Mouse (Mus musculus) limb, embryonic 12.5 days (tissue): ENCODE data around the gene Kiss1r. TPM values are rescaled to one million over a fixed set of nuclear protein-coding genes. Genes with fewer than 3 reads are reported as not detected.
A peak's percentile ranks its signal among the peaks of the same experiment; 100 is the strongest.

Experiments
- ATAC-seq: fragments of 200-750 bp; cut with Nextera tagmentation; 2 replicates; pipeline ENCODE4 v1.8.0; 2017; ENCODE audit warnings: low read depth, moderate TSS enrichment; ENCODE audit not compliant: insufficient number of reproducible peaks, insufficient read depth, low FRiP score, low TSS enrichment
- H3K27ac ChIP-seq: fragments of 300-500 bp; sonication (generic); 2 replicates; pipeline ENCODE4 v1.5.1; 2016; ENCODE audit warnings: mild to moderate bottlenecking, moderate library complexity
- H3K27me3 ChIP-seq: fragments of 300-500 bp; sonication (generic); 2 replicates; pipeline ENCODE4 v1.6.1; 2016; ENCODE audit warnings: mild to moderate bottlenecking, moderate library complexity
- H3K36me3 ChIP-seq: fragments of 300-500 bp; sonication (generic); 2 replicates; pipeline ENCODE4 v1.6.1; 2016; ENCODE audit warnings: mild to moderate bottlenecking, moderate library complexity
- H3K4me1 ChIP-seq: fragments of 300-500 bp; sonication (generic); replicated peaks from 2 replicates; pipeline ENCODE4 v1.6.1; 2016
- H3K4me2 ChIP-seq: fragments of 300-500 bp; sonication (generic); 2 replicates; pipeline ENCODE4 v1.6.1; 2016; ENCODE audit warnings: mild to moderate bottlenecking, moderate library complexity
- H3K4me3 ChIP-seq: fragments of 300-500 bp; sonication (generic); replicated peaks from 2 replicates; pipeline ENCODE4 v1.5.1; 2016; ENCODE audit warnings: mild to moderate bottlenecking
- H3K9ac ChIP-seq: fragments of 300-500 bp; sonication (generic); replicated peaks from 2 replicates; pipeline ENCODE4 v1.6.1; 2016; ENCODE audit warnings: mild to moderate bottlenecking, moderate library complexity
- H3K9me3 ChIP-seq: fragments of 300-500 bp; sonication (generic); 2 replicates; pipeline ENCODE4 v1.6.1; 2016; ENCODE audit warnings: mild to moderate bottlenecking, moderate library complexity
- WGBS: fragments of 180-500 bp; shearing (Covaris S2); methylation state at CpG from one replicate; pipeline ENCODE4 v1.1.7; 2016; 5-methylcytosine and 5-hydroxymethylcytosine counted together
- polyA plus RNA-seq: library from polyadenylated mRNA; unstranded; fragments of >200 nt; fragmentation: Nextera tagmentation; extraction: Ambion mirVana; gene quantifications from 2 replicates; pipeline ENCODE4 v1.2.1, GENCODE M21; 2016

The Kiss1r gene
- polyA plus RNA-seq: 1.1 and 1.2 TPM in 2 replicates

GRCm38 (mm10) chr10:79916808-79917531, at the start of gene Kiss1r:
TSS of gene Kiss1r (plus strand) at chr10:79916971.
- H3K36me3 ChIP-seq: peaks cover 12% of the 10 kb centered on the region
- peaks cover 48% of the 10 kb centered on the region for H3K27me3 ChIP-seq
- 3% methylated on average over 42 of the region's 42 CpGs for WGBS
- H3K9ac ChIP-seq: peak within 1 kb of the TSS; percentile 95
- peak within 1 kb of the TSS; percentile 68 for H3K27ac ChIP-seq
- H3K4me3 ChIP-seq: peak within 1 kb of the TSS; percentile 82
- no peaks in the 10 kb centered on the region for H3K9me3 ChIP-seq
- peak within 1 kb of the TSS; percentile 95 for H3K4me2 ChIP-seq
- ATAC-seq: peak; percentile 82
- peaks cover 61% of the 10 kb centered on the region for H3K4me1 ChIP-seq

GRCm38 (mm10) chr10:79871845-79872244, 44.9 kb upstream of the Kiss1r start:
- Histone ChIP-seq H3K4me1 (peaks cover 32% of the 10 kb centered on the region), H3K27me3 (no peaks in the 10 kb centered on the region), H3K9ac (no peak overlapping the region), H3K4me3 (no peak overlapping the region), H3K4me2 (peak overlapping the region; percentile 8; the same call in 1 of the 2 replicates), H3K9me3 (no peaks in the 10 kb centered on the region), H3K27ac (no peak overlapping the region), H3K36me3 (peaks cover 43% of the 10 kb centered on the region)
- WGBS: 93% methylated on average over 8 of the region's 8 CpGs
- ATAC-seq: no peak

- H3K4me1 ChIP-seq: peaks cover 25% of the 10 kb centered on the region
- ATAC-seq: no peak
- no peaks in the 10 kb centered on the region for H3K9me3 ChIP-seq
- no peak overlapping the region for H3K27ac ChIP-seq
- H3K36me3 ChIP-seq: peaks cover 35% of the 10 kb centered on the region
- peak overlapping the region; percentile 67 for H3K4me2 ChIP-seq
- H3K27me3 ChIP-seq: no peaks in the 10 kb centered on the region
- H3K4me3 ChIP-seq: peak overlapping the region; percentile 74
- 44% methylated on average over 3 of the region's 3 CpGs for WGBS
- peak overlapping the region; percentile 94 for H3K9ac ChIP-seq
These were observed 43.9 kb upstream of the Kiss1r start for GRCm38 (mm10) chr10:79872862-79873261.

- Histone ChIP-seq H3K36me3 (peaks cover 33% of the 10 kb centered on the region), H3K27ac (peak overlapping the region; percentile 90; the same call in 1 of the 2 replicates), H3K4me2 (peak overlapping the region; percentile 67), H3K4me3 (peak overlapping the region; percentile 74), H3K9me3 (no peaks in the 10 kb centered on the region), H3K4me1 (peaks cover 25% of the 10 kb centered on the region), H3K9ac (peak overlapping the region; percentile 94), H3K27me3 (no peaks in the 10 kb centered on the region)
- no peak for ATAC-seq
- 11% methylated on average over 6 of the region's 6 CpGs for WGBS
These were observed 43.5 kb upstream of the Kiss1r start for GRCm38 (mm10) chr10:79873313-79873712.

DNA sequence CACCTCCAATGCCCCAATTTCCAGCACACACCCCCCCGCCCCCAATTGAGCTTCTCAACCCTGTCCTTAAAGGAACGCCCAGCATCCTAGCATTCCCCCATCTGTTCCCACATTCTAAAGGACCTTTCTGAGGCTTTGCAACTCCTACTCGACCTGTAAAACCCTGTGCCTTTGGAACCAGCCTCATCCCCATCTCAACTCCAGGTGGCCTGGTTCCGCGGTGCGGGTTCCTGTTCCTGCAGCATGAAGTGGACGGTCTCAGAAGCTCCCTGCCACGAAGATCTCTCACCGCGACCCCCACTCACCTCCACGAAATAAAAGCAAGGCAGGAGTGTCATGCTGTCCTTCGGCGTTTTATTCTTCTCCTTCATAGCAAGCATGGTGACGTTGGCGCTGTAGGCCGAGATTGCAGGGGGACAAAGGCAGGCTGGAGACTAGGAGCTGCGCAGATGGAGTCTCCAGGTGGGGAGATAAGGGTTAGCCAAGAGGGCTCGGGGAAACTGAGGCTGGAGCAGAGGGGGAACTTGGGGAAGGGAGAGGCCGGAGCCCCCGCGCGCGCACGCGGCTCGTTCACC, 43.0 kb upstream of the Kiss1r start:
- Histone ChIP-seq H3K4me3 (peak overlapping the region; percentile 74), H3K27ac (peak overlapping the region; percentile 90), H3K4me1 (peaks cover 25% of the 10 kb centered on the region), H3K9me3 (no peaks in the 10 kb centered on the region), H3K27me3 (no peaks in the 10 kb centered on the region), H3K36me3 (peaks cover 30% of the 10 kb centered on the region), H3K9ac (peak overlapping the region; percentile 94), H3K4me2 (peak overlapping the region; percentile 67)
- no peak for ATAC-seq
- 2% methylated on average over 26 of the region's 26 CpGs for WGBS

DNA sequence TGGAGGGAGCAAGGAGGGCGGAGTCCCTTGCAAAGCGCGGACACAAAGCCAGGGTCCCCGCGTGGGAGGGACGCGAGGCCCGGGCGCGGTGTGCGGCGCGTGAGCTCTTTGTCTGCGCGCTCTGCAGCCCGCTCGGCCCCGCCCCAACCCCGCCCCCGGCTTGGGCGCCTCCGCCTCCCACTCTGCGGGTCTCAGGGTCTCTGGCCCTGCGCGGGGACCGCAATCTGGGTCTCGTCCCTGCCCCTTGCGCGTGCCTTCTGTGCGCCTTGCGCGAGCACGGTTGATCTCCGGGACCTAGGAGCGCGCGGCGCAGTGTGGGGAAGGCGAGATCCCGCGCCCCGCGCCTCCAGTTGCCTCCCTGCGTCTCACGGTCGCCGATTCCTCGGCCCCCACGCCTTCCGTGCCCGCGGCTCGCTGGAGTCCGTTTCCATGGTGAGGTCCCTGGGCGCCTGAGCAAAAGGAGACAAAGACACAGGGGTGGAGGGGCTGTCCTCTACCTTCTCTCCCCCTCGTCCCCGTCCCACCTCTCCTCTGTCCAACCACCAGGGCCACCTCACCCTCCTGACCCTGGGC, 42.4 kb upstream of the Kiss1r start, which contains the start of the genes Prtn3 and Plppr3:
Gene Prtn3, plus strand, starts transcription at position 187 of the 573 bp plus-strand sequence.
Gene Plppr3, minus strand, starts transcription at position 345 of the 573 bp plus-strand sequence.
- peaks cover 25% of the 10 kb centered on the region for H3K4me1 ChIP-seq
- WGBS: under 1% methylated on average over 47 of the region's 57 CpGs

GRCm38 (mm10) chr10:79877174-79877573, 39.6 kb upstream of the Kiss1r start:
- Histone ChIP-seq H3K4me3 (no peak overlapping the region), H3K36me3 (no peaks in the 10 kb centered on the region; the same call in 1 of the 2 replicates), H3K9ac (no peak overlapping the region), H3K4me1 (peaks cover 40% of the 10 kb centered on the region), H3K27me3 (peaks cover 18% of the 10 kb centered on the region), H3K4me2 (no peak overlapping the region), H3K9me3 (no peaks in the 10 kb centered on the region), H3K27ac (no peak overlapping the region)
- WGBS: 47% methylated on average over 1 of the region's 1 CpGs
- ATAC-seq: no peak

More for the DNA sequence above, 42.4 kb upstream of the Kiss1r start, which contains the start of the genes Prtn3 and Plppr3:
- Histone ChIP-seq H3K9ac (peak within 1 kb of the TSS; percentile 94), H3K4me2 (peak within 1 kb of the TSS; percentile 67), H3K4me3 (peak within 1 kb of the TSS; percentile 74), H3K27me3 (no peaks in the 10 kb centered on the region), H3K27ac (peak within 1 kb of the TSS; percentile 90), H3K36me3 (peaks cover 25% of the 10 kb centered on the region), H3K9me3 (no peaks in the 10 kb centered on the region)
- ATAC-seq: peak; percentile 82

DNA sequence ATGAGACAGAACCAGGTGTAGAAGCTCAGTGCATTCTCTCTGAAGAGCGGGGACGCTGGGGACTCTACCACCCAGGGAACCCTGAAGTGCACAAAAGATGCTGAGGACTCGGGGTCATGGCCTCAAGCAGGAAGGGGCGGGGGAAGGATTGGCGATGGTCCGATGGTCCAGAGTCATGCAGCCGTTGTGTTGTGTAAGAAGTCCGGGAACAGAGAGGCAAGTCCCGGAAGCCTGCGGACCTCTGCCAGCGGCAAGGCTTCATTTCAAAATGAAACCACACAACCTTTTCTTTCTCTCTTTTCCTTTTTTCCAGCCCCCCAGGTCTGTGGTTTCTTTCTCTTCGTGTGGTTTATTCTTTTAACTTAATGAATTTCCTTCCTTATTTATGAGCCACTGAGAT, 39.0 kb upstream of the Kiss1r start:
- H3K9ac ChIP-seq: no peak overlapping the region
- H3K27me3 ChIP-seq: peaks cover 24% of the 10 kb centered on the region
- ATAC-seq: no peak
- WGBS: 59% methylated on average over 12 of the region's 12 CpGs
- peaks cover 40% of the 10 kb centered on the region for H3K4me1 ChIP-seq
- no peaks in the 10 kb centered on the region for H3K9me3 ChIP-seq
- H3K27ac ChIP-seq: no peak overlapping the region
- H3K4me3 ChIP-seq: no peak overlapping the region
- H3K4me2 ChIP-seq: no peak overlapping the region
- H3K36me3 ChIP-seq: no peaks in the 10 kb centered on the region

DNA sequence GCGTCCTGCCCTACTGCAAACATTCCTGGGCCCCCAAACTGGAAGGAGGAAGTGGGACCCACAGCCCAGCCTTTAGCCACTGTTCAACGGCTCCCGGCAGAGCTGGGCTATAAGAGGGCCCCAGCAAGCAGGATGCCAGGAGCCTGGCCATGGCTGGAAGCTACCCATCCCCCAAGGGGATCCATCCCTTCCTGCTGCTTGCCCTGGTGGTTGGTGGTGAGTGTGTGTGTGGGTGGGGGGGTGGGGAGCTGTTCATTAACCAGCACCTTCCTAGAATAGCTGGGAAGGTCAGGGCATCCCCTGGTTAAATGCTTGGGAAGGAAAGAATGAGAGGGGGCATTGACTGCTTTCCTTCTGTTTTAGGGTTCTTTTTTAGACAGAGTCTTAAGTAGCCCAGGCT, 37.2 kb upstream of the Kiss1r start:
- 36% methylated on average over 3 of the region's 3 CpGs for WGBS

DNA sequence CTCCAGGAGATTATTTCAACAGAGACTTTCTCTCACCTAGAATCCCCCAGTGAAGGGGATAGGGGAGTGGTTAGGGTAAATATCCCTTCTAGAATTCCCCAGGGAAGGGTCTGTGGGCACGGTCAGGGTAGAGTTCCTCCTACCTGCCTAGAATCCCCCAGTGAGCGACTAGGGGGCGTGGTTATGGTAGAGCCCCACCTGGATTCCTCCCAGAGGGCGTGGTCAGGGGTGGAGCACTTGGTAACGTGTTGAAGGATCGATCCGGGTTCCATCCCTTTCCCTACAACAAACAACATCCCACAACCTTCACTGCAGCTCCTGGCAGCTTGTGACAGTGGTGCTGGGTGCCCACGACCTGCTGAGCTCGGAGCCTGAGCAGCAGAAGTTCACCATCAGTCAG, 36.0 kb upstream of the Kiss1r start:
- no peak overlapping the region for H3K4me3 ChIP-seq
- ATAC-seq: no peak
- peaks cover 30% of the 10 kb centered on the region for H3K4me1 ChIP-seq
- H3K9me3 ChIP-seq: no peaks in the 10 kb centered on the region
- no peaks in the 10 kb centered on the region for H3K36me3 ChIP-seq
- 15% methylated on average over 9 of the region's 9 CpGs for WGBS
- 0 out of 2 replicates have a peak overlapping the region, but pooled peaks have one; percentile 4 for H3K4me2 ChIP-seq
- no peak overlapping the region for H3K9ac ChIP-seq
- peaks cover 39% of the 10 kb centered on the region for H3K27me3 ChIP-seq
- H3K27ac ChIP-seq: no peak overlapping the region

More for the DNA sequence above, 37.2 kb upstream of the Kiss1r start:
- H3K27ac ChIP-seq: no peak overlapping the region
- no peaks in the 10 kb centered on the region for H3K36me3 ChIP-seq
- H3K9ac ChIP-seq: no peak overlapping the region
- H3K27me3 ChIP-seq: peaks cover 39% of the 10 kb centered on the region
- H3K4me3 ChIP-seq: no peak overlapping the region
- no peaks in the 10 kb centered on the region for H3K9me3 ChIP-seq
- H3K4me1 ChIP-seq: peaks cover 40% of the 10 kb centered on the region
- no peak for ATAC-seq
- no peak overlapping the region for H3K4me2 ChIP-seq

GRCm38 (mm10) chr10:79881981-79882380, 34.8 kb upstream of the Kiss1r start:
- WGBS: 7% methylated on average over 22 of the region's 22 CpGs
- peak overlapping the region; percentile 21 for H3K4me3 ChIP-seq
- H3K4me1 ChIP-seq: peaks cover 30% of the 10 kb centered on the region
- no peaks in the 10 kb centered on the region for H3K9me3 ChIP-seq
- ATAC-seq: no peak
- H3K27me3 ChIP-seq: peaks cover 39% of the 10 kb centered on the region
- H3K9ac ChIP-seq: no peak overlapping the region; the same call in 1 of the 2 replicates
- H3K4me2 ChIP-seq: peak overlapping the region; percentile 54
- no peak overlapping the region for H3K27ac ChIP-seq
- H3K36me3 ChIP-seq: no peaks in the 10 kb centered on the region
